Mouse (Mus musculus): ENCODE results near the gene Crebbp.

The Crebbp gene

GRCm38 (mm10) chr16:4052601-4053000 is 161.2 kb downstream of the Crebbp start:
- no peak for DNase-seq (ENCODE audit: low read depth in 2 of 2, low spot score in 2 of 2)

DNA sequence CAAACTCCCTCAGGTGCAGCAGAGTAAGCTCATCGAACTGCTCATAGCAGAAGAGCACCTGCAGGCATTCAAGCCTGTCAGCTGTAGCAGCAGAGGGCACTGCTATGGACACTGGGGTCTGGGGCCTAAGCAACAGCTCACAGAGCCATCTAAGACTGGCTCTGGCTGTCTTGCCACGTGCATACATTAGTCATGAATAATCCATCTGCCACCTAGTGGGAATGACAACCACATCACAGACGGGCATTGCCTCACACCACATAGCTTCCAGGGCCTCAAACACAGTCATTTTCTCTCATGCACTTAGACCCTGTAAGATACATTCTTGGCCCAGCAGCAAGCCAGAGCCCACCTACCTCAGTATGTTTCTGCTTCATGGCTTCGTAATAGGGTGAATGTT is 168.3 kb downstream of the Crebbp start:
- DNase-seq (ENCODE audit: low read depth in 2 of 2, low spot score in 2 of 2) = no peak

GRCm38 (mm10) chr16:4044093-4044492 is 169.7 kb downstream of the Crebbp start:
- DNase-seq (ENCODE audit: low read depth in 2 of 2, low spot score in 2 of 2) = no peak

- DNase-seq (ENCODE audit: low read depth in 2 of 2, low spot score in 2 of 2) = no peak
Observed at GRCm38 (mm10) chr16:4041646-4042045, 172.2 kb downstream of the Crebbp start.

GRCm38 (mm10) chr16:4040206-4040605 is 173.6 kb downstream of the Crebbp start:
- DNase-seq (ENCODE audit: low read depth in 2 of 2, low spot score in 2 of 2) = no peak

DNA sequence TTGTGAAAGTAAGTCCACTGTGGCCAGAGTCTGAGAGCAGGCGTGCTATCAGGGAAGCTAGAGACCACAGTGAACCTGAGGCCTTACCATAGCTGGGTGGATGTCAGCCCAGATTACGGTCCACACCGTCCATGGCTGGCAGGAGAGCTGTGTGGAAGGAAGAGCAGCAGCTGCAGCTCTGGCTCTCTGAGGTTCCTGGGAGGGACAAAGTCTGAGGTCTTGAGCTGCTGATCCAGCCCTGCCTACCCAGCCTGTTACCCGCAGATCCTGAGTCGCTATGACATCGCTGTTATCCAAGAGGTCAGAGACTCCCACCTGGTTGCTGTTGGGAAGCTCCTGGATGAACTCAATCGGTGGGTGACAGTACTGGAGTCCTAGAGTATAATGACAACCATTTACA is 176.1 kb downstream of the Crebbp start:
- no peak for DNase-seq (ENCODE audit: low read depth in 2 of 2, low spot score in 2 of 2)

DNA sequence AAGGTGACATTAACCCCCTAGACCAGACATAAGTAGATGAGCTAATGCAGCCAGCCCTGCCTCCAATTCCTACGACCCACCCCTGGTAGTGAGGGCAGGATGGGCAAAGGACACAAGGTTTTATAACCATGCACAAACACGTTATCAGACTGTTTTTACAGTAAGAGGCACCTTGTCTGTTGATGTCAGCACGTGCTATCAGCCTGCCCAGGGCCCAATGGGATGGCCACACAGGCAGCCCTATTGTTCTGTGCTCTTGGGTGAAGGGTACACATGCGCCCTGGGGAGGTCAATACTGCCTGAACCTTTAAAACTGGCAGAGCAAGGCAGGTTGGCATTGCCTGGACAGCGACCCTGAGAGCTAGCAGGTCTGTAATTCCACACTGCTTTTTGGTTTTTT is 177.0 kb downstream of the Crebbp start, which contains the start of gene Dnase1:
Gene Dnase1, plus strand, starts transcription at position 136 of the 400 bp plus-strand sequence.
- no peak for DNase-seq (ENCODE audit: low read depth in 2 of 2, low spot score in 2 of 2)

DNA sequence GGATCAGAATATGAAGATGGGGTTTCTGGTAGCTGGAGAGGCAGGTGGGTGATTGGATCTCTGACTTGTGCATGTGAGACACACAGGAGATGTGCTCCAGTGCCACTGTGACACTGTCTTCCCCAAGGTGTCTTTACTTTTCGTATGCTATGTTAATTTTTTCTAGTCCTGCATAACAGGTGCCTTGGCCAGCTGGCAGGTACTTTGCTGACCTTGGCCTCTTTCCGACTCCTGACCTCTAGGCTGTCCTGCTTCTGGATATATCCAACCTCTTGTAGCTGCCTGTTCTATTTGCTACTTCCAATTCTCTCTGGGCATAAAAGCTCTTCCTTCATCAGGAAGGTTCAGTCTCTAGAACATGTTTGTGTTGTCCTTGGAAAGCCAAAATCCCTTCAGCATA is 178.2 kb downstream of the Crebbp start:
- no peak for DNase-seq (ENCODE audit: low read depth in 2 of 2, low spot score in 2 of 2)

- DNase-seq (ENCODE audit: low read depth in 2 of 2, low spot score in 2 of 2) = no peak
Observed at GRCm38 (mm10) chr16:4034476-4034875, 179.3 kb downstream of the Crebbp start.

- no peak for DNase-seq (ENCODE audit: low read depth in 2 of 2, low spot score in 2 of 2)
Observed at GRCm38 (mm10) chr16:4033971-4034370, 179.8 kb downstream of the Crebbp start.

DNA sequence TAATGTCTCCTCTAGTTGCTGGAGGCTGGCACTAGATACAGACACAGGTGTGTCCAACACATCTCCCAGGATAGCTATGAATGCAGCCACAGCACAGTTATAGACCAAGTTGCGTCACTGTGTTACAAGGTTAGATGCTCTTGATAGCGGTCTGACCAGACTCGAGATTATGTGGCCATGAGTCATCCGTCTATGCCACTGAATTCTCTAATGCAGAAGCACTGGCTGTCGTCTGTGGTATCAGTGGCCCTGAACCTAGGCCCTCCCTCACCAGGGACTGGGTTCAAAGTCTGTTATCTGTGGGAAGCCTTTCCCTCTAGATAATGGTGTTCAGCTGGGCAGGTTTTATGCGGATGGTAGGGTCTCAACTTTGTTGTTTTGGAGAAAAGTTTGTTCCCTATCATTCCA is 181.5 kb downstream of the Crebbp start:
- no peak for DNase-seq (ENCODE audit: low read depth in 2 of 2, low spot score in 2 of 2)

DNA sequence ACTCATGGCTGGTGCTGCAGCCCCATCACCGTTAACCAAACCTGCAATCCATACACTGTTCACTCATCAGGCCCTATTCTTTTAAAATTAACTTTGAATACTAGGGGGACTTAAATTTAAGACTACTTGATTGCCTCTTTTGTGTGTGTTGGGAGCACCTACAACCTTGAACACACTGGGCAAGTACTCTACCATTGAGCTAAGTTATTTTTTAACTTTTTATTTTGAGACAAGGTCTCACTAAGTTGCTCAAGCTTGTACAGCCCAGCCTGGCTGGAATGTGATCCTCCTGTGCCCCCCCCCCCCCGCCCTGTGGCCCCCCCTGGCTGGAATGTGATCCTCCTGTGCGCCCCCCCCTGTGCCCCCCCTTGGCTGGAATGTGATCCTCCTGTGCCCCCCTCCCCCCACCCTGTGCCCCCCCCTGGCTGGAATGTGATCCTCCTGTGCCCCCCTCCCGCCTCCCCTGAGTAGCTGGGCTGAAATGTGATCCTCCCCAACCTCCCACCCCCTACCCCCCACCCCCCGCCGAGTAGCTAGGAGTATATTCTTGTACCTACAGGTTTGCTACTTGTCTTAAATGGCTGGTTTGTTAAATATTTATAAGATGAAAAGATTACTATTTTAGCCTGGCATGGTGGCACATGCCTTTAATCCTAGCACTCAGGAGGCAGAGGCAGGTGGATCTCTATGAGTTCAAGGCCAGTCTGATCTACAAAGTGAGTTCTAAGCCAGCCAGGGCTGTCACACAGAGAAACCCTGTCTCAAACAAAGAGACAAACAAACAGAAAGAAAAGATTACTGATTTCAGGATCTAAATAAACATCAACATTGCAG is 182.1 kb downstream of the Crebbp start:
- no peak for DNase-seq (ENCODE audit: low read depth in 2 of 2, low spot score in 2 of 2)
